Mouse (Mus musculus) natural killer cell, adult 2 months (primary cell): ENCODE data around the gene Mkln1.
"Not testable (repeated sequence)": the region's sequence is repeated elsewhere in the genome, so short reads cannot be mapped to it uniquely, and the experiment has no call there.

Experiments used
- DNase-seq, 2 experiments: peaks; one replicate each; pipeline ENCODE4 v3.0.0; 2022; ENCODE audit warnings: low spot score in 2 of 2

Gene Mkln1

DNA sequence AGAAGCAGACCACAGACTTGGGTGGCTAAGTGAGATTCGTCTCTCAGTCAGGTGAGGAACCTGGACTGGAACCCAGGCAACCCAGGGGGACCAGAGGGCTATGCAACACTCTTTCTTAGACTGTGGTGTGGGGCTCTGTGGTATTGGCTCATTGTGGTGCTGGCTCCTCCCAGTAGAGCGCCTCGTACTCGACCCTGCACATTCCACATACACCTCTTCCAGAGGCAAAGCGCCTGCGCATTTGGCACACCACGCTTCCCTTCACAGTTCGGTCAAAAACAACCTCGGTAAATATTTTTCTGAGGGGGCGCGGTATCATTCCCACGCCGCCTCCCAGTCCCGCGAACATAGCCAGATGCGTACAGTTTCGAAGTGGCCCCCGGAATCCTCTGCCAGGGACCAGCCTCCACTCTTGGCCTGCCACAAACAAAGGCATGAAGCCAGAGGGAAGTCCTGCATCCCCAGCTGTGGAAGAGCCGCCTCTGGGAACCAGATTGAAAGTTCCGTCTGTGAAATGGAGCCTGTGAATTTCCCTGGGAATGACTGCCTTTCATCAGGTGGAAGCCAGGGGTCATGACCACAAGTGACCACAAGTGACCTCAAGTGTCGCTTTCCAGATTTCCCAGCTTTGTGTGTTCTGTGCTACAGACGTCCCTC, 152.5 kb downstream of the Mkln1 start:
- DNase-seq: no peak

DNA sequence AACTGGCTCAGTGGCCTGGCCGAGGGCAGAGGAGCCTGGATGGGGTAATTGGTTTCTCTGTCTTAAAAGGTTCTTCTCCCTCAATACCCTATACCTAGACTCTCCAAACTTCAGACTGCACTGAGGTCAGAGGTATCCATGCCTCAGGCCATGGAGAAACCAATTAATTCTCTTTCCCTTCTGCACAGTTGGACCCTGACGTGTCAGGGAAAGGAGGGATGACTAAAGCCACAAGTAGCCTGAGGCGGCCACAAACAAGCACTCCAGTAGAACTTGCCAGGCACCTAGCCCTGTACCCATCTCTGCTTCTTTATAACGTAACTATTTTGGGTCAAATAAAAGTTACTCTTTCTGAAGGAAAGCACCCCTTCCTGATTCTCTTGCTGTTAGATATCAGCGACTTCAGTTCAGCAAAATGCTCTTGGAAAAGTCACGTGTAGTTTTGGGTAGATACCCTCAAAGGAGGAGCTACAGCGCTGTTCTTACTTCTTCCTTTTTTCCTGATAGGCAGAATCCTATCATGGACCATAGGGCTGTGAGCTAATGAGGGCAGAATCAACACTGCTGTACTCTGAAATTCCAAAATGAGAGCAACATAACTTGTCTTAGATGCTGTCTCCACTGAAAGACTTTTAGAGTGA, 158.0 kb downstream of the Mkln1 start:
- no peak for DNase-seq

DNA sequence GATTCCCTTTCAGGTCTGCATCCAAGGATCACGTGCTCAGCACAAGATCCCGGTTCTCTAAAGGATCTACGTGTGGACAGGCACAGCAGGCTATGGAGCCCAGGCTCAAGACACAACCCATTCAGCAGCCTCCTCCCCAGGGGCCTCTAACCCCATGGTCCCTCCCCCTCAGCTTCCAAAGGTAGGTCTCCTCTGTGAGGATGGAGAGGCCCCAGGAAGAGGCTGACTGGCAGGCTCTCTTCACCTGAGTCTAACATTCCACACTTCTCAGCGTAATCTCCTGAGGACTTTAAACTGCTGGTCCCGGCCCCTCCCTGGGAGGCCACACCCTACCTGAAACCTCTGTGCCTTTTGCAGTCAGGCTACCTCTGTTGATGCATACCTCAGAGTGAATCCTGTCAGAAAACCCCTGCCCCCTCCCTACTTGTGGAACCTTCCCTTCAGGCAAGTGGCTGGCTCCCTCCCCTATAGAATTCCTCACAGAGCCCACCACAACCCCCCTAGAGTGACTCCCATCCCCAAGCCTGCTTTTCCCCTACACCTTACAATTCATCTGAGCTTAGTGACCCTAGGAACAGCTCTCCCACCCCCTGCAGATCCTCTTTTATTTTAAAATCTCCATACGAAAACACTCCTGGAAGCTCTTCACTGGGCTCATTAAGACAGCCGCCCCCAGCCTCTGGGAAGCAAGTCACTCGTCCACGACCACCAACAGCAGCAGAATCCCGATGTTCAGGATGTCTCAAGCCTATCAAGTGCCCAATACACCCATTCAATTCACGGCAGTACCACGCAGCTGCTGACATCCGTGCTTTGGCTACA, 161.8 kb downstream of the Mkln1 start:
- DNase-seq: no peak

DNA sequence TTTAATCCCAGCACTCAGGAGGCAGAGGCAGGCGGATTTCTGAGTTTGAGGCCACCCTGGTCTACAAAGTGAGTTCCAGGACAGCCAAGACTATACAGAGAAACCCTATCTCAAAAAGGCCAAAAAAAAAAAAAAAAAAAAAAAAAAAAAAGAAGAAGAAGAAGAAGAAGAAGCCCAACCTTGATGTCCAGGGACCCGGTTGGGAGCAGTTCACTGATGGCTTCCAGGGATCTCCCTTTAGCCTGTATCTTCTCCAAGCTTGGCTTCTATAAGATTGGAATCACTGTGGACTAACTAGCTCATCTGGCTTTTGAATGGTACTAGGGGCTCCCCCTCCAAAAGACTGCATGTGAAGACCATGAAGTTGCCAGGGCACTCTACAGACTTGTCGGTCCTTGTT, 163.4 kb downstream of the Mkln1 start:
- DNase-seq: not testable (repeated sequence)

DNA sequence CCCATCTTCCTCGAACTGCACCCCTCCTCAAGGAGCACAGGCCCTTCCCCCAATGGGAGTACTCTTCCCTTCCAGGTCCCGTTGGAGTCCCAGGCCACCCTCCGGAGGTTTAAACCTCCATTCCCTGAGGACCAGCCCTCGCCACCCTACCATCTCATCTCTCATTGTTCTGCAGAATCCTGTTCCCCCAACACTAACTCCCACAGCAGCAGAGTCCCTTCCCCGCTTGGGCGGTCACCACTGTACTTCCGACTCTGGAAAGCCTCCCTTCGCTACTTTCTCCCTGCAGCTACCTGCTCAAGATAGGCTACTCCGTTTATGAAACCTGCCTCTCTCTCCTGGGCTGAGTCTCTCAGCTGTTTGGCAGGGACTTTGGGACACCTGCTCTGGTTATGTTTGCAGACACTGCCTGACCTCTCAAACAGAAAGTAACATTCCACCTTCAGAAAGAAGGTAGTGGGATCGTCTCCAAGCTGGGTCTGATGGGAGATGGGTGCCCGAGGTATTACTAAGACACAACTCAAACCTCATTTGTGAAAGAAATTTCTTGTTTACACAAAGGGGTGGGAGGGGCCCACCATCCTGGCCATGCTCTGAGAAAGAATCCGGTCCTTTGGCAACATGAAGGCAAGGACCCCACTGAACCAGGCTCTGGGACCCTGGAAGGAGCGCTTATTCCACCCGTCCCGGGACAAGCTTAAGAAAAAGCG, 164.0 kb downstream of the Mkln1 start:
- no peak for DNase-seq

DNA sequence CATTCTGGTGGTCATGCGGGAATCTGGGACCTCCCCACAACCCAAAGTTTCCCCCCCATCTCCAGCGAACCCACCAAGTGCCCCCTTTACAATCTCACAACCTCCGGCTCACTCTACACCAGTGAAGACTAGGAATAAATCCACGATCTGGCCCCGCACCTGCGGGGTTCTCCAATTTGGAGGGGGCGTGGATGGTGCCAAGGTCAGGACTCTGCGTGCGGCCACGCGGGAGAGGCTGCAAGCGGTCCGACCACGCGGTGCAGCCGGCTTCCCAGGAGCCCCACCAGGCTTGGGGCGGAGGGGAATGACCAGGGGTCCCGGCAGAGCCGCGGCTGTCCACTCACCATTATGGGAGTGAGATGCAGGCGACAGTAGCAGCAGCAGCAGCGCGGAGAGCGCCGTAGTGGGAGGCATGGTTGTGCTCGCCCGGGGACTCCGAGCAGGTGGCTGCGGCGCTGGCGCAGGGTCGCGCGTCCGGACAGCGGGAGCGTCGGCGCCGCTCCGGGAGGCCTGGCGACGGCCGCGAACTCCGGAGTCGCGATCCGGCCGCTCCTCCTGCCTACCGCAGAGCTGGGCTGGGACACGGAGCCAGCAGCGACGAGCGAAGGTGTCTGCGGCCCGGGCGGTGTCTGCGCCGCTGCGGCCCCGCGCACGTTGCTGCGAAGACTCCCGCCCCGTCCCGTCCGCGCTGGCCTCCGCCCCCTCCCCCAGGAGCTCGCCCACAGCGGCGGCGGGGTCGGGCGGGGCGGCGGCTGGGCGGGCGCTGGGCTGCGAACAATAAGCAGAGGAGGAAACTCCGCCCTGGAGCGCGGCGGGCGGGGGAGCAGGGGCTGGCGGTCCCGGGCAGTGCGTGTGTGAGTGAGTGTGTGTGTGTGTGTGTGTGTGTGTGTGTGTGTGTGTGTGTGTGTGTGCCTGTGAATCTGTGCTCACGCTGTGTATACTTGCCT, 165.0 kb downstream of the Mkln1 start, which contains the start of gene Podxl:
TSS of gene Podxl (minus strand) at position 747 of the 947 bp plus-strand sequence.
- peak; percentile 17 to 42 for DNase-seq

DNA sequence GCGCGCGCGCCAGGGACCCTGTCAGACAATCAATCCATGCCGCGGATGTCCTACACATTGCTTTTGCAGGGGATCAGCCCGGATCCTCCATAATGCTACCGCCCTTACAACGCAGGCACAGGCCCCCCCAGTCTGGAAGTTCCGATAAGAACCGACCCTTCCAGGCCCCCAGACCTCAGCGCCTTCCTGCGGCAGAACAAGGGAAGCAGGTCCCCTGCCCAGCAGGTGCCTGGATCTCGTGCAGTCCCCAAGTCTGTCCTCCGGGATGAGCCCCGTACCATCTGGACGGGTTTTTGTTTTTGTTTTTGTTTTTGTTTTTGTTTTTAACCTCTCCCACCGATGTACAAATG, 165.6 kb downstream of the Mkln1 start:
- DNase-seq: no peak

DNA sequence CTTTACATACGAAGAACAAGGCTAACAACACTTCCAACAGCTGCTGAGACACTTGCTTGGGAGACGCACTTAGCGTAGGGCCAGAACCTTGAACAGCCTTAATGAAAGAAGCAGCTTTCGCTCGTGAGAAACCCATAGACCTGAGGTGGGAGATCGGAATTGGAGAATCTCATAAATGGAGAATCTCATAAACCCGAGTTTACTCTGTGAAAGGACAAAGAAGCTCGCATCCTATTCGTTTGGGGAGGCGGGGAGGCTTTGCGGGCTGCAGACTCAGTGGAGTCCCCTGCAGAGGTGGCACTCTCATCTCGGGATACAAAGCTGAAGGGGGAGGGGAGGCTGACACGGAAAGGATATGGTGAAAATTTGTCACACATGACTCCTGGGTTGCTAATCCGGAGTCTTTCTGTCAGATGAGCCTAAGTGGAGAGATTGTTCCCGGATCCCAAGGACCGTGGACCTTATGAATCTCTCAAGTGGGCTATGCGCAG, 166.4 kb downstream of the Mkln1 start:
- no peak for DNase-seq
